Mouse (Mus musculus): ENCODE measurements around the gene Snrk. TPM values are rescaled to one million over a fixed set of nuclear protein-coding genes. Genes with fewer than 3 reads are reported as not detected.

The Snrk gene
- polyA plus RNA-seq, 1 experiment: 33.7 TPM

GRCm38 (mm10) chr9:122216945-122217529, 100.0 kb downstream of the Snrk start:
- no peak for TF ChIP-seq GATA1 (IDR thresholded peaks at IDR 0.05; ENCODE audit: low read length)

Other genes starting within 250 kb of the Snrk start
- not detected in 2 replicates for gene Ackr2, start 218.9 kb upstream of the Snrk start, polyA plus RNA-seq (2012)
- not detected in 2 replicates for gene Cyp8b1, start 201.0 kb upstream of the Snrk start, polyA plus RNA-seq (2012)
- not detected in 2 replicates for gene Fam198a, start 166.3 kb upstream of the Snrk start, polyA plus RNA-seq (2012)
- gene Pomgnt2, start 120.2 kb upstream of the Snrk start, polyA plus RNA-seq (2012): not detected in 2 replicates
- gene Ano10, start 177.2 kb downstream of the Snrk start, polyA plus RNA-seq (2012): 0.69 and 1.0 TPM in 2 replicates
- 26.3 and 34.1 TPM in 2 replicates for gene Abhd5, start 234.3 kb downstream of the Snrk start, polyA plus RNA-seq (2012)

Measured in G1E-ER4 (cell line).